Mouse (Mus musculus) erythroblast, embryonic 14.5 days (primary cell): Measurements from ENCODE around the gene Hist1h2ap.

Source experiments
- GATA1 ChIP-seq: IDR thresholded peaks from 2 replicates; pipeline ENCODE4 v1.6.1; 2012; ENCODE audit warnings: low read length, inconsistent platforms, mixed read lengths
- TAL1 ChIP-seq: IDR thresholded peaks from 3 replicates; pipeline ENCODE4 v1.6.1; 2012; ENCODE audit warnings: low read length, inconsistent platforms, mixed read lengths

DNA sequence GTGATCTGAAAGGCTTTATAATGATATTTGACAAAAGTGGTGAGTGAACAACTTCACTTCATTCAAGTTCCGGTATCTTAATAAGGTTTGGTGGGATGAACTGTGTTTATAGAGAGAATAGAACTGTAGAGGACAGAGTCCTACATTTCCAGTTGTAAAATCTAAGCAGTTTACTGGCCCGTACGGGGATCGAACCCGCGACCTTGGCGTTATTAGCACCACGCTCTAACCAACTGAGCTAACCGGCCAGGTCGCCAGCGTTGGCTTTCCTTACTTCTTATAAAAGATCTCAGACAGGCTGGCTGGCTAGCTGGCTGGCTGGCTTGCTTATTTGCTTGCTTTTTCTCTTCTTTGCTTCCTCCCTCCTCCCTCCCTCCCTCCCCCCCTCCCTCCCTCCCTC, 21.8 kb upstream of the Hist1h2ap start:
- TF ChIP-seq GATA1 (no peak), TAL1 (no peak)
